ENCODE assay signal across 27 mouse cellular contexts in genomic region chr10:14100847-14101246, GRCm38 (mm10).
"Had no signal": no experiment of that assay in that cellular context is flagged by ENCODE, and none has a peak within 500 bp of the region (broad histone marks: within the 10 kb centered on the region; RNA-seq: fewer than 3 reads in every experiment).

No protein-coding gene starts in this region.

- H3K4me2 ChIP-seq: heart, embryonic 12.5 days; hindbrain, embryonic 12.5 days; hindbrain, embryonic 14.5 days; intestine, embryonic 15.5 days; limb, embryonic 12.5 days; liver, embryonic 11.5 days; liver, embryonic 13.5 days; liver, embryonic 15.5 days had no signal

- DNase-seq: gastrocnemius, postnatal 14 days; heart, adult 2 months; heart, postnatal 10 days; heart, postnatal 4 days; kidney, adult 18-20 months; kidney, adult 8-10 months; kidney, postnatal 10 days; kidney, postnatal 25 days; kidney, postnatal 4 days; liver; liver, embryonic 13.5 days; liver, postnatal 0 days had no signal

- H3K4me3 ChIP-seq: heart, adult 2 months; heart, embryonic 10.5 days; heart, embryonic 12.5 days; hindbrain, embryonic 10.5 days; hindbrain, embryonic 12.5 days; intestine, embryonic 15.5 days; layer of hippocampus, adult 2 months; left cerebral cortex, adult 2 months; limb, embryonic 10.5 days; limb, embryonic 12.5 days; liver, embryonic 13.5 days; liver, embryonic 15.5 days had no signal

- H3K9ac ChIP-seq: heart, embryonic 12.5 days; hindbrain, embryonic 12.5 days; hindbrain, embryonic 14.5 days; intestine, embryonic 15.5 days; limb, embryonic 12.5 days; liver, embryonic 13.5 days; liver, embryonic 15.5 days; liver, postnatal 0 days had no signal

- ATAC-seq: hindbrain, embryonic 16.5 days; inflammation-experienced regulatory T-cells, adult 6 months; intestine, embryonic 15.5 days; intestine, postnatal 0 days; liver, postnatal 0 days had no signal

- H3K27me3 ChIP-seq: heart, embryonic 12.5 days; hindbrain, embryonic 12.5 days; intestine, embryonic 15.5 days; limb, embryonic 12.5 days; liver, embryonic 13.5 days; liver, embryonic 15.5 days had no signal

- H3K4me1 ChIP-seq: heart, embryonic 10.5 days; hindbrain, embryonic 12.5 days; intestine, embryonic 15.5 days; limb, embryonic 10.5 days; limb, embryonic 12.5 days; liver, embryonic 13.5 days; liver, embryonic 15.5 days had no signal

- H3K27ac ChIP-seq: heart, adult 2 months; heart, embryonic 10.5 days; hindbrain, embryonic 10.5 days; hindbrain, embryonic 12.5 days; hindbrain, embryonic 14.5 days; intestine, embryonic 15.5 days; layer of hippocampus, adult 2 months; limb, embryonic 10.5 days; limb, embryonic 12.5 days; liver, embryonic 13.5 days; liver, embryonic 15.5 days had no signal

- H3K9me3 ChIP-seq: heart, embryonic 10.5 days; heart, embryonic 12.5 days; hindbrain, embryonic 10.5 days; hindbrain, embryonic 12.5 days; intestine, embryonic 15.5 days; limb, embryonic 10.5 days; limb, embryonic 12.5 days; liver, embryonic 13.5 days; liver, embryonic 15.5 days had no signal

- H3K36me3 ChIP-seq: heart, embryonic 10.5 days; heart, embryonic 12.5 days; hindbrain, embryonic 10.5 days; hindbrain, embryonic 12.5 days; intestine, embryonic 15.5 days; limb, embryonic 10.5 days; limb, embryonic 12.5 days; liver, embryonic 13.5 days; liver, embryonic 15.5 days had no signal
